Mouse (Mus musculus): Measurements from ENCODE around the gene Ccdc115.

DNA sequence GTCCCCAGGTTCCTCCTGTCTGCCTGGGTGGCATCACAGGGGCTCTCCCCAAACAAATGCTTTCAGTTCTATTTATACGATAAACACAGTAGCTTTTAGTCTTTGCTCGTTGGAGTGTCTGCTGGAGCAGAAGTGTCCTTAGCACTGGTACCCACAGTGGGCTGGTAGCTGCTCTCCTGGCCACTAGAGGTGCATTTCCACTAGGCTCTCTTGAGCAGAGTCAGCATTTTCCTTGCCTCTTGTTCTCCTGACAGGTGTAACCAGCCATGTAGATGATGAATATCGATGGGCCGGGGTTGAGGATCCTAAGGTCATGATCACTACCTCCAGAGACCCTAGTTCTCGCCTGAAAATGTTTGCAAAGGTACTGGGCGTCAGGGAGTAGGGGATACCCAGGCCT is 3.7 kb upstream of the Ccdc115 start:
- no peak for TF ChIP-seq POLR2A (IDR thresholded peaks at IDR 0.05; ENCODE audit: insufficient read length, low read depth)
- no peak for TF ChIP-seq MYOG (IDR thresholded peaks at IDR 0.05; ENCODE audit: control insufficient read depth in 1 of 3, insufficient read depth in 1 of 3, insufficient read length in 2 of 3, low read depth in 2 of 3)

Data from myocyte (in vitro differentiated cells).